Mouse (Mus musculus) forebrain, embryonic 12.5 days (tissue): ENCODE results near the gene Snph. TPM values are rescaled to one million over a fixed set of nuclear protein-coding genes. Genes with fewer than 3 reads are reported as not detected.
A peak's percentile ranks its signal among the peaks of the same experiment; 100 is the strongest.

ENCODE experiments used
- ATAC-seq: fragments of 200-750 bp; cut with Nextera tagmentation; 2 replicates; pipeline ENCODE4 v1.8.0; 2017; ENCODE audit warnings: moderate TSS enrichment; ENCODE audit not compliant: low FRiP score
- H3K27ac ChIP-seq: fragments of 300-500 bp; sonication (generic); 2 replicates; pipeline ENCODE4 v1.5.1; 2016; ENCODE audit warnings: mild to moderate bottlenecking
- H3K27me3 ChIP-seq: fragments of 300-500 bp; sonication (generic); 2 replicates; pipeline ENCODE4 v1.6.1; 2016; ENCODE audit warnings: mild to moderate bottlenecking
- H3K36me3 ChIP-seq: fragments of 300-500 bp; sonication (generic); replicated peaks from 2 replicates; pipeline ENCODE4 v1.6.1; 2016; ENCODE audit warnings: mild to moderate bottlenecking
- H3K4me1 ChIP-seq: fragments of 300-500 bp; sonication (generic); 2 replicates; pipeline ENCODE4 v1.6.1; 2016
- H3K4me2 ChIP-seq: fragments of 300-500 bp; sonication (generic); 2 replicates; pipeline ENCODE4 v1.6.1; 2016; ENCODE audit warnings: mild to moderate bottlenecking, moderate library complexity
- H3K4me3 ChIP-seq: fragments of 300-500 bp; sonication (generic); replicated peaks from 2 replicates; pipeline ENCODE4 v1.5.1; 2016; ENCODE audit warnings: mild to moderate bottlenecking
- H3K9ac ChIP-seq: fragments of 300-500 bp; sonication (generic); 2 replicates; pipeline ENCODE4 v1.6.1; 2016; ENCODE audit warnings: mild to moderate bottlenecking
- H3K9me3 ChIP-seq: fragments of 300-500 bp; sonication (generic); 2 replicates; pipeline ENCODE4 v1.6.1; 2016
- WGBS: fragments of 180-500 bp; shearing (Covaris S2); methylation state at CpG from one replicate; pipeline ENCODE4 v1.1.7; 2016; 5-methylcytosine and 5-hydroxymethylcytosine counted together
- polyA plus RNA-seq: library from polyadenylated mRNA; unstranded; fragments of >200 nt; fragmentation: Nextera tagmentation; extraction: Ambion mirVana; gene quantifications from 2 replicates; pipeline ENCODE4 v1.2.1, GENCODE M21; 2016

Gene Snph
- 3.5 and 4.3 TPM in 2 replicates for polyA plus RNA-seq

DNA sequence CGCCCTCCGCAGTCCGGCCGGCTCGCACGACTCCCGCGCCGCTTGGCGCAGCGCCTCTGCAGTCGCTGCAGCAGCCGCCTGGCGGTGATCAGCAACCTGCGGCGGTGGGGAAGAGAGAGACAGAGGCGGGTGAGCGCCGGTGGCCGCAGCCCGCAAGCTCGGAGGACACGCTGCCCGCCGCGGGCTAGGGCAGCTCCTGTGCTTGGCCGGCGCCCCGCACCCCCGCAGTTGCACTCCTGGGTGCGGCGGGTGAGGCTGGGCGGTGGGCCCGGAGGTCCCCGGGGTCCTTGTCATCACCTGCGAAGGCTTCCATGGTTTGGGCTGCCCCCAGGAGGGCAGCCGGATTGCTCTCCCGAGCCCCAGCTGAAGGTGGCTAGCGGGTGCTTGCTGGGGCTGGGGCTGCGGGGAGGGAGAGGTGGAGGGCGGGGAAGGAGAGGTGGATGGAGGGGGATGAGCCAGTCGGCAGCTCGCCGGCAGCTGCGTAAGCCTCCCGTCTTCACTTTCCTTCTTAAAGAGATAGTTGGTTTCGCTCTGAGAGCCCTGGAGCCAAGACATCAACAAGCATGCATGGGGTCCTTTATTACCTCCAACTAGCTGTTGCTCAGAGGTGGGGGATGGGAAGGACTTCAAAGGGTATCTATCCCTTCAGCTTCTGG, at the start of gene Snph:
Gene Snph, minus strand, starts transcription at position 435 of the 656 bp plus-strand sequence.
- peak within 1 kb of the TSS; percentile 78 for H3K9ac ChIP-seq
- H3K4me1 ChIP-seq: peaks cover 13% of the 10 kb centered on the region
- H3K27ac ChIP-seq: peak within 1 kb of the TSS; percentile 77
- H3K4me3 ChIP-seq: peak within 1 kb of the TSS; percentile 72
- under 1% methylated on average over 46 of the region's 47 CpGs for WGBS
- no peaks in the 10 kb centered on the region for H3K36me3 ChIP-seq
- H3K9me3 ChIP-seq: no peaks in the 10 kb centered on the region
- peak within 1 kb of the TSS; percentile 87 for H3K4me2 ChIP-seq
- ATAC-seq: peak; percentile 87
- peaks cover 31% of the 10 kb centered on the region for H3K27me3 ChIP-seq

DNA sequence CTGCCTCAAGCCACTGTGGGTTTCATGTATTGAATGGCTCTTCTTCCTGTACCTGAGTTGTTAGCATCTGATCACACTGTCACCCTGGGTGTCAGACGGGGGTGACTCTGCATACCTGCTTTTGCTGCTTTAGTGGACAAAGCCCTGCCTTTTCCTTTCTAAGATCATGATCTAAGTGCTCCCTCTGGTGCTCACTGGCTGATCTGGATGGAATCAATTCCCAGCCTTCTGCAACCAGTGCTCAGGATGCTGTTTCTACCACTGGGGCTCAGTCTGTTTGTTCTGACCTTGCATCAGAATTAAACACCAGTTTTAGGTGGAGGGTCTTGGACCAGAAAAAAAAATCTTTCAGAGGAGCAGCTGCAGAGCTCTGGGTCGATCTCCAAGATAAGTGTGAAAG, 43.8 kb upstream of the Snph start:
- Histone ChIP-seq H3K4me3 (no peak overlapping the region), H3K27ac (no peak overlapping the region), H3K4me1 (no peaks in the 10 kb centered on the region), H3K4me2 (no peak overlapping the region), H3K36me3 (no peaks in the 10 kb centered on the region), H3K9me3 (no peaks in the 10 kb centered on the region), H3K9ac (no peak overlapping the region), H3K27me3 (peaks cover 7% of the 10 kb centered on the region)
- ATAC-seq: no peak
- 51% methylated on average over 2 of the region's 2 CpGs for WGBS

DNA sequence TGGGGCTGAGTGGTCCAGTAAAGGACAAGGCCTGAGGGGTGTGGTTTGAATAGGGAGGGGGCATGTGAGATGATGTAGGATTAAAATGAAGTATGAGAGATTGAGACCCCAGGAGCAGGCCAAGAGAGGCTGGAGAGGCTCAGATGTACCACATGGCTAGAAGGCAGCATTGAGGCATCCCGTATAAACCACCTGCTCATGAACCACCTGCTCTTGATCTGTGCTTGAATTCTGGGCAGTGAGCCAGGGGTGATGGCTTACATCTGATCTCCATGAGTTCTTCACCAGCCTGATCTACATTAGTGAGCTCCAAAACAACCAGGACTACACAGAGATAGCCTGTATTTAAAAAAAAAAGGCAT, 38.6 kb upstream of the Snph start:
- Histone ChIP-seq H3K36me3 (no peaks in the 10 kb centered on the region), H3K27me3 (peaks cover 21% of the 10 kb centered on the region), H3K4me2 (no peak overlapping the region), H3K4me3 (no peak overlapping the region), H3K27ac (no peak overlapping the region), H3K9me3 (peaks cover 6% of the 10 kb centered on the region; the same call in 1 of the 2 replicates), H3K4me1 (0 out of 2 replicates have a peak, but pooled peaks cover 3% of the 10 kb centered on the region), H3K9ac (no peak overlapping the region)
- ATAC-seq: no peak
- WGBS: 63% methylated on average over 1 of the region's 1 CpGs

DNA sequence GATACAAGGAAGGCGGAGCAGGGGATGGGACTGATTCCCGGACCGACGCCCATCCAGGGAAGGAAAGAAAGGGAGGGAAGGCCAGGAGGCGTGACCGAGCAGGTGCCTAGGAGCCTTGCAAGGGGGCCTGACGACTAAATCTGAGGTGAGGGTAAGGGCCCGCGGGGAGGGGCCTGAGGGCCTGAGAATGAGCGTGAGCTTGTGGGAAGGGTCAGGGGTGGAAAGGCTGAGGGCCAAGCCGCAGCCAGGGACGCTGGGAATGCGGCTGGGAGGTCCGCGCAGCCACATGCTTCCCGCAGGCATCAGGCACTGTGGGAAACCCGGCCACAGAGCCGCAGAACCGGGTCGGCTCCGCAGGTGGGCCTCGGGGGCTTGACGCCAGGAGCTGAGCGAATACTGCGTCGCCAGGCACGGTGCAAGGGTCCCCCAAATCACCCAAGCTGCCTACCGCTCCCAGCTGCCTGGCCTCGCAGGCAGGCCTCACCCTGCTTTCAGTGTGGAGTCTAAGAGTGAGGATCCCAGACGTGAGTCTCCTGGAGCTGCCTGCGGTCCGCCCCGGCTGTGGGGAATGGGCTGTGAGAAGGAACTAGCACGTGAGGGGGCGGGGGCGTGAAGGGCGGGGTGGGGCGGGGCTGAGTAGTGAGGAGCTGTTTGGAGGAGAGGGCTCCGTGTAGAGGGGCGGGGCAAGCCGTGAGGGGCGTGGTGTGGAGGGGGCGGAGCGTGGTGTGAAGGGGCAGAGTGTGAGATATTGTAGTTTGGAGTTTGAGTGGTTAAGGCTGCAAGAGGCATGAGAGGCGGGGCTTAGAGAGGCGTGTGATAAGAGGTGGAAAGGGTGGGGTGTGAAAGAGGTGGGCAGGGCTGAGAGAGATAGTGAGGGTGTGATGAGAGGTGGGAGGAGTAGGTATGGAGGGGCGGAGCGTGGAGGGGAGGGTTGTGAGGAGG, 37.9 kb upstream of the Snph start:
- 42% methylated on average over 48 of the region's 48 CpGs for WGBS
- H3K36me3 ChIP-seq: no peaks in the 10 kb centered on the region
- peak overlapping the region; percentile 34 for H3K4me2 ChIP-seq
- peaks cover 6% of the 10 kb centered on the region; the same call in 1 of the 2 replicates for H3K9me3 ChIP-seq
- no peak overlapping the region for H3K9ac ChIP-seq
- H3K4me1 ChIP-seq: 0 out of 2 replicates have a peak, but pooled peaks cover 3% of the 10 kb centered on the region
- 0 out of 2 replicates have a peak, but pooled peaks have one; percentile 39 for ATAC-seq
- peaks cover 21% of the 10 kb centered on the region for H3K27me3 ChIP-seq
- H3K27ac ChIP-seq: no peak overlapping the region
- no peak overlapping the region for H3K4me3 ChIP-seq

DNA sequence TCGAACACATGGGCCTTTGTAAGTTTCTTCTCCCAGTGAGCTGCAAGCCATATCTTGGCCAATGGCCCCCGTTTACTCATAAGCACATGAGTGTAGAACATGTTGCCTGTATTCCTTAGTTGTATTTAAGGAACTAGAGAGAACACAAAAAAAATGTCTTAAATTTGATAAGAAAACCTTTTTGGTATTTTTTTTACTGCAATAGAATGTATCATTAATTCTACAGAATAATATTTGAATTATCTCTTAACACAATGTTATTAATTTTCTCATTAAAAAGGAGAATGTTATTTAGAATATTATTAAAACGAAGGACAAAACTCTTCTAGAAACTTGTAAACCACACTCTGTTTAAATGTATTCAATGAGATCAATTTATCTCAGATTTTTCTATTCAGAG, 36.0 kb upstream of the Snph start, which contains the start of gene Rad21l:
Gene Rad21l, minus strand, starts transcription at position 101 of the 400 bp plus-strand sequence.
- Histone ChIP-seq H3K4me2 (no peak within 1 kb of the TSS), H3K4me1 (0 out of 2 replicates have a peak, but pooled peaks cover 3% of the 10 kb centered on the region), H3K9ac (no peak within 1 kb of the TSS), H3K27me3 (peaks cover 14% of the 10 kb centered on the region), H3K9me3 (peaks cover 6% of the 10 kb centered on the region; the same call in 1 of the 2 replicates), H3K36me3 (no peaks in the 10 kb centered on the region), H3K27ac (no peak within 1 kb of the TSS), H3K4me3 (no peak within 1 kb of the TSS)
- WGBS: 75% methylated on average over 3 of the region's 3 CpGs
- no peak for ATAC-seq

DNA sequence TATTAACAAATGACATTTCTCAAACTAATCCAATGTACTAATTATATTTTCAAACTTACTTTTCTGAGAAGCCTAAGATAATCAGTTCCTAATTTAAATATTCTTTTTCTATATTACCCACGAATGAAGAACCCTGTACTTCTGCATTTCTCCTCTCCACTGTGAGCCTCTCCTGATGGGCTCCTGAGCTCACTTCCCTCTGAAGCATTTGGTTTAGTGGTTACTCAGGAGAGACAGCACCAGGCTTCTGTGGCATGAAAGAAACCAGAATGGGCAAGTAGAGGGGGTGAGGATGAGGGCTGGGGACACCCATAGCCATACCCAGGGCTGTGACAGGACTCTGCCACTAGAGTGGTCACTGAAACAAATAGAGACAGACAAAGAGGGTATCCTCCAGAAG, 19.7 kb upstream of the Snph start:
- Histone ChIP-seq H3K27ac (no peak overlapping the region), H3K9ac (no peak overlapping the region), H3K4me2 (no peak overlapping the region), H3K9me3 (no peaks in the 10 kb centered on the region), H3K36me3 (no peaks in the 10 kb centered on the region), H3K4me3 (no peak overlapping the region), H3K4me1 (no peaks in the 10 kb centered on the region), H3K27me3 (no peaks in the 10 kb centered on the region)
- WGBS: 66% methylated on average over 1 of the region's 1 CpGs
- no peak for ATAC-seq

DNA sequence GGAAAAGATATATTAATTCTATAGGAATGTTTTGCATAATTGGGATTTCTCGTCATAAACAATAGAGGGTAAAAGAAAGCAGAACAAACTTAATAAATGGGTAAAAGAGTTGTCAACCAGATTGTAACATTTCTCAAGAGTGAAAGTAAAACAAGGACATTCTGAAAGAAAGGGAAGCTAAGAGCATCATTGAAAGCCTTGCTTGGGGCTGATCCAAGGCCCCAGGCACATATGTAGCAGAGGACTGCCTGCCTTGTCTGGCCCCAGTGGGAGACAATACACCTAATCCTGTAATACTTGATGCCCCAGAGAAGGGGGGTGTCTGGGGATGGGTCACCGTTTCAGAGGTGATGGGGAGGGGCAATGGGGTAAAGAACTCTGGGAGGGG, 3.6 kb upstream of the Snph start:
- no peak for ATAC-seq
- Histone ChIP-seq H3K4me1 (peaks cover 13% of the 10 kb centered on the region), H3K9ac (no peak overlapping the region), H3K4me3 (no peak overlapping the region), H3K4me2 (no peak overlapping the region), H3K27ac (no peak overlapping the region), H3K9me3 (no peaks in the 10 kb centered on the region), H3K27me3 (peaks cover 23% of the 10 kb centered on the region), H3K36me3 (no peaks in the 10 kb centered on the region)
- 59% methylated on average over 2 of the region's 2 CpGs for WGBS

DNA sequence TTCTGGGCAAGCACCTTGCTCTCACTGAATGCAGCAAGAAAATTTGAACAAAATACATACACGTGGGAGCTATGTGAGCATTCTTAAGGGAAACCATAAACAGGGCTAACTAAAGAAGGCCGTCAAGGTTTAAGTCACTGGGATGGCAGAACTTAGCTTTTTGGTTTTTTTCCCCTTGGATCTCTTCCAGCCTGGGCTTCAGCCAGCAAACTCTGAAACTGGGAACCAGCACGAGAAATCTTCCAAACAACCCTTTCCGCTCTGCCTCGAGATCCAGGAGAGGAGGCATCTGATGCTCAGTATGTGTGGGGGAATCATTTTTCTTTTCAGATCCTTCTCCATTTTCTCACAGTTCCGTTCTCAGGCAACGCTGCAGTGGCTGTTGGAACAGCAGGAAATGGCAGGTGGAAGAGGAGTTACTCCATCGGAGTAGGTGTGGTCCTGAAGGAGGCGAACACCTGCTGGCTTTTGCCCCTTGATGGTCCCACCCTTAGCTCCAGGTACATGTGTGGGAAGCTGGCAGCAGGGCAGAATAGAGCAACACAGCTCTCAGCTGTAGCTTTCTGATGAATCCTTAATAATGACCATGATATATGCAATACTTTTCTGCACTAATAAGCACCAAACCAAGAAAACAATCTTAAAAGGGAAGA, 3.1 kb upstream of the Snph start:
- Histone ChIP-seq H3K9ac (no peak overlapping the region), H3K27ac (no peak overlapping the region), H3K9me3 (no peaks in the 10 kb centered on the region), H3K36me3 (no peaks in the 10 kb centered on the region), H3K4me2 (no peak overlapping the region), H3K4me3 (no peak overlapping the region), H3K4me1 (peaks cover 13% of the 10 kb centered on the region), H3K27me3 (peaks cover 29% of the 10 kb centered on the region)
- ATAC-seq: no peak
- 77% methylated on average over 9 of the region's 9 CpGs for WGBS

DNA sequence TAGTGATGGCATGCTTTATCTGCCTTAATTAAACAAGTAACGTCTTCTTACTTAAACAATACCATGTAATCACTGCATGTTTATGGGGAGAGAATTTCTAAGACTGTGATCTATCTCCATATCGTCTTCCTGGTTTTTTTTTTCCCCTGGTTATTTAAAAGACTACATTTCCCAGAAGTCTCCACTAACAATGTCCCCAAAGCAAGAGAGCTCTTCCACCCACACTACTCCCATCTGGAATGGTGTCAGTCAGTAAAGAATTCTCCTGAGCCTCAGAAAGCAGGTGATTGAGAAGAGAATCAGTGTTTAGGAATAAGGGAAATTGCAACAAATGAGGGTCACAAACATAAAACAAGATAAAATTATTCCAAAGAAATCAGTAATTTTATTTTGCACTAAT, 2.5 kb upstream of the Snph start:
- no peak for ATAC-seq
- Histone ChIP-seq H3K27me3 (peaks cover 31% of the 10 kb centered on the region), H3K36me3 (no peaks in the 10 kb centered on the region), H3K27ac (no peak overlapping the region), H3K9me3 (no peaks in the 10 kb centered on the region), H3K9ac (no peak overlapping the region), H3K4me2 (no peak overlapping the region), H3K4me1 (peaks cover 13% of the 10 kb centered on the region), H3K4me3 (no peak overlapping the region)
- 31% methylated on average over 2 of the region's 2 CpGs for WGBS

DNA sequence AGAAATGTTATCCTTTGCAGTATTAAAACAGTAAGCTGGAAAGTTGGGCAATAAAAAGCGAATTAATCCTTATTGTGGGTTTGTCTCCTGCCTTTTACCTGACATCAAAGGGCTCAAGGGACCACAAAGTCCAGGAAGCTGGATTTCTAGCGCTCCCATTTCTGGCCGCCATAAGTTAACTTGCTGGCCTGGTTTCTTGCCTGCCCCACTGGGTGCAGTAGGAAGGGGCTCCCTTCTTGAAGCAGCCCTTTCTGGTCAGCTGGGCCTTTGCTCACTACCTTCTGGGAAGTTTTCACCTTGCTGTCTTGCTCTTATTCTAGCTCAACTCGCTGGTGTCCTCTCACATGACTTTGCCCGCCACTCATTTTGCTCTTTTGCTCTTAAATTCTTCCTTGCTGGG, 589 bp upstream of the Snph start:
- ATAC-seq: no peak
- WGBS: 32% methylated on average over 5 of the region's 5 CpGs
- Histone ChIP-seq H3K4me1 (peaks cover 13% of the 10 kb centered on the region), H3K4me3 (no peak overlapping the region), H3K4me2 (no peak overlapping the region), H3K27ac (no peak overlapping the region), H3K36me3 (no peaks in the 10 kb centered on the region), H3K9me3 (no peaks in the 10 kb centered on the region), H3K9ac (no peak overlapping the region), H3K27me3 (peaks cover 31% of the 10 kb centered on the region)

DNA sequence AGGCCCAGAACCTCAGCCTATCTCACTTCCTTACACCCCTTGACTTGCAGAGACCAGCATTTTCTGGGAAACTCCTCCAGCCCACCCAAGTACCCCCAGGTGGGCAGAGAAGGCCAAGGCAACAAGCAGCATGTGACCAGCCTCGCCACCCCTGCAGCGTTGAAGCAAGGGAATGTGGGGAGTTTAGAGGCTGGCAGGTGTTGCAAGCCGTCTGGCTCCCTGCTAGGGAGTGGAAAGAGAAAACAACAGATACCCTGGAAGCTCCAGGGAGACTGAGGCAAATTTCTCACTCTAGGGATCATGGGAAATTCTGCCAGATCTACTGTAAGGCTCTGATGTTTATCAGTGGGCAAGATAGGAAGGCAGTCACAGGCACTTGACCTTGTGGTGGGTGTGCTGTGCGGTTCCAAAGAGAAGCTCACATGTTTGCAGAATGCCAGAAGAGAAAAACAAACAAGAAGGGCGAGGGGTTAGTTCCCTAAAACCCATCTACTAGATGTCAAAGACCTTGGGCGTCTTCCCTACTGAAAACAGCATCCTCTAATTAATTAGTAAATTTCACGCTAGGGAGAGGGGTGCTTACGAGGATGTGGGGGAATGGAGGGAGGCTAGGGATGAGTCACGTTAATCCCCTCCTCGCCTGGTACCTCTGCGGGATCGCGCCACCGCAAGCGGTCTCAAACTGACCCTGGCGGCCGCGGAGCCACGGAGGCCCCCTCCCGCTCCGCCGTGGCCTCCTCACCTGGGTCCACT, 811 bp downstream of the Snph start:
- Histone ChIP-seq H3K4me3 (peak overlapping the region; percentile 72), H3K27ac (peak overlapping the region; percentile 77), H3K4me1 (peaks cover 13% of the 10 kb centered on the region), H3K27me3 (peaks cover 31% of the 10 kb centered on the region), H3K9me3 (no peaks in the 10 kb centered on the region), H3K4me2 (peak overlapping the region; percentile 87), H3K36me3 (no peaks in the 10 kb centered on the region), H3K9ac (peak overlapping the region; percentile 78)
- ATAC-seq: peak; percentile 27; the same call in 1 of the 2 replicates
- WGBS: 2% methylated on average over 22 of the region's 22 CpGs
